Mouse (Mus musculus): ENCODE data around the gene Slc41a2.

DNA sequence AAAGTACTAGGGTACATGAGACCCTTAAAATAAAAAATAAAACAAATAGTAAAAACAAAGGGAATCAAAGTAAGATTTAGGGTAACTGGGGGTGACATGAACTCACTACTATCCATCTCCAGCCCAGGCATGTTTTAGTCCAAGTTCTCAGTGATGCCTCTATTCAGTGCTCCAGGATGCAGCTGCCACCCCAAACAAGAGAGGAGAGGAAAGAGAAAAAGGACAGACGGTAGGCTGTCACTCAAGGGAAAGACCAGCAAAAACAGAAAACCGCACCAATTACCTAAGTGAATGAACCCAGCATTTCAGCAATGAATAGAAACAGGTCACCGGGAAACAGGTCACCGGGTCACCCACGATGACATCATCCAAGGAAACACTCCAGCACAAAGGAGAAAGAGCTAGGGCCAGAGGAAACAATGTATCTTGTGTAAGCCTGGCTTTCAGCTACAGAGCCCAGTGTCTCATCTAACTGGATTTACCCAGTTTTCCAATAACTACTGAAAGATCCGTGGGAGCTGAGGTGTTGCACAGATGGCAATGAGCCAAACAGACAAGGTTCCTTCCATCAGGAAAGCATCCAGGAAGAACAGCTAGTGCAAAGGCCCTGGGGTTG is 126.6 kb downstream of the Slc41a2 start:
- TF ChIP-seq POLR2A (IDR thresholded peaks at IDR 0.05; ENCODE audit: borderline replicate concordance, insufficient read depth, low read length) (no peak), CTCF (IDR thresholded peaks at IDR 0.05; ENCODE audit: borderline replicate concordance, insufficient read depth, low read depth, low read length) (no peak)

All from cerebellum, adult 2 months (tissue).